Mouse (Mus musculus): ENCODE results near the gene Btg2. TPM values are rescaled to one million over a fixed set of nuclear protein-coding genes. Genes with fewer than 3 reads are reported as not detected.

Gene Btg2
- polyA plus RNA-seq, 1 experiment from 2014 or later, result 49.0 TPM

DNA sequence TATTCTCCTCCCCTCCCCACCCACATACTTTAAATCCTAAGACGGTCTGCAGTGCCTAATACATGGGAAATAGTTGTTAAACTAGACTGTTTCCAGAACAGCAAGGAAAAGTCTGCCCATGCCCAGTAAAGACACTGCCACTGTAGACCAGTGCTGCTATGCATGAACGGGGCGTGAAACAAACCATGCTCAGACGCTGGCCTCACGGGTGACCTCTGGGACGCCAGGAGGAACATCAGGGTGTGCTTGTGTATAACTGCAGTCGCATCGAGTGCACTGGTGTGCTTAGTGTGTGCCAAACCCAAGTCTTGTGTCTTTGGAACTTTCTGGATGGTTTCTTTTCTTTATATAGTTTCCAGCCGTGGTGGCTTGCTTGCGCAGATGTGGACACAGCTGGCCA is 4.3 kb downstream of the Btg2 start:
- no peaks in the 10 kb centered on the region for H3K9me3 ChIP-seq
- H3K4me2 ChIP-seq, result peak overlapping the region; percentile 66
- H3K4me1 ChIP-seq (replicated peaks), result peaks cover 90% of the 10 kb centered on the region
- H3K4me3 ChIP-seq, result peak overlapping the region; percentile 78; the same call in 1 of the 2 replicates
- no peak for ATAC-seq (ENCODE audit: low read depth)
- H3K27me3 ChIP-seq, result no peaks in the 10 kb centered on the region
- 0 out of 2 replicates have a peak overlapping the region, but pooled peaks have one; percentile 92 for H3K9ac ChIP-seq
- peak overlapping the region; percentile 85; the same call in 1 of the 2 replicates for H3K27ac ChIP-seq (replicated peaks)
- WGBS, result 69% methylated on average over 10 of the region's 10 CpGs
- 0 out of 2 replicates have a peak, but pooled peaks cover 13% of the 10 kb centered on the region for H3K36me3 ChIP-seq

GRCm38 (mm10) chr1:134074184-134074583 is 4.7 kb downstream of the Btg2 start:
- ATAC-seq (ENCODE audit: low read depth), result no peak
- H3K4me1 ChIP-seq (replicated peaks), result peaks cover 87% of the 10 kb centered on the region
- H3K9ac ChIP-seq, result no peak overlapping the region
- no peaks in the 10 kb centered on the region for H3K27me3 ChIP-seq
- H3K9me3 ChIP-seq, result no peaks in the 10 kb centered on the region
- H3K27ac ChIP-seq (replicated peaks), result peak overlapping the region; percentile 85; the same call in 1 of the 2 replicates
- 0 out of 2 replicates have a peak, but pooled peaks cover 13% of the 10 kb centered on the region for H3K36me3 ChIP-seq
- WGBS, result 31% methylated on average over 3 of the region's 3 CpGs
- H3K4me2 ChIP-seq, result no peak overlapping the region; the same call in 1 of the 2 replicates
- no peak overlapping the region; the same call in 1 of the 2 replicates for H3K4me3 ChIP-seq

GRCm38 (mm10) chr1:134073658-134074057 is 5.3 kb downstream of the Btg2 start:
- 0 out of 2 replicates have a peak, but pooled peaks cover 13% of the 10 kb centered on the region for H3K36me3 ChIP-seq
- H3K4me2 ChIP-seq, result no peak overlapping the region
- ATAC-seq (ENCODE audit: low read depth), result no peak
- H3K27me3 ChIP-seq, result no peaks in the 10 kb centered on the region
- 69% methylated on average over 1 of the region's 1 CpGs for WGBS
- H3K4me3 ChIP-seq, result no peak overlapping the region
- H3K9ac ChIP-seq, result no peak overlapping the region
- H3K9me3 ChIP-seq, result no peaks in the 10 kb centered on the region
- peaks cover 87% of the 10 kb centered on the region for H3K4me1 ChIP-seq (replicated peaks)
- H3K27ac ChIP-seq (replicated peaks), result no peak overlapping the region

- WGBS, result 58% methylated on average over 6 of the region's 6 CpGs
- no peaks in the 10 kb centered on the region for H3K27me3 ChIP-seq
- H3K4me1 ChIP-seq (replicated peaks), result peaks cover 84% of the 10 kb centered on the region
- no peak overlapping the region for H3K9ac ChIP-seq
- no peak overlapping the region for H3K4me2 ChIP-seq
- ATAC-seq (ENCODE audit: low read depth), result no peak
- peak overlapping the region; percentile 84 for H3K27ac ChIP-seq (replicated peaks)
- 0 out of 2 replicates have a peak, but pooled peaks cover 13% of the 10 kb centered on the region for H3K36me3 ChIP-seq
- no peaks in the 10 kb centered on the region for H3K9me3 ChIP-seq
- no peak overlapping the region for H3K4me3 ChIP-seq
Measured at GRCm38 (mm10) chr1:134073061-134073564, 5.8 kb downstream of the Btg2 start.

GRCm38 (mm10) chr1:134071411-134072018 is 7.4 kb downstream of the Btg2 start:
- Histone ChIP-seq H3K36me3 (0 out of 2 replicates have a peak, but pooled peaks cover 9% of the 10 kb centered on the region), H3K9me3 (no peaks in the 10 kb centered on the region), H3K4me2 (no peak overlapping the region), H3K27ac (replicated peaks) (peak overlapping the region; percentile 84), H3K9ac (0 out of 2 replicates have a peak overlapping the region, but pooled peaks have one; percentile 23), H3K4me3 (no peak overlapping the region), H3K4me1 (replicated peaks) (peaks cover 84% of the 10 kb centered on the region), H3K27me3 (no peaks in the 10 kb centered on the region)
- ATAC-seq (ENCODE audit: low read depth), result peak; percentile 34
- 18% methylated on average over 10 of the region's 10 CpGs for WGBS

DNA sequence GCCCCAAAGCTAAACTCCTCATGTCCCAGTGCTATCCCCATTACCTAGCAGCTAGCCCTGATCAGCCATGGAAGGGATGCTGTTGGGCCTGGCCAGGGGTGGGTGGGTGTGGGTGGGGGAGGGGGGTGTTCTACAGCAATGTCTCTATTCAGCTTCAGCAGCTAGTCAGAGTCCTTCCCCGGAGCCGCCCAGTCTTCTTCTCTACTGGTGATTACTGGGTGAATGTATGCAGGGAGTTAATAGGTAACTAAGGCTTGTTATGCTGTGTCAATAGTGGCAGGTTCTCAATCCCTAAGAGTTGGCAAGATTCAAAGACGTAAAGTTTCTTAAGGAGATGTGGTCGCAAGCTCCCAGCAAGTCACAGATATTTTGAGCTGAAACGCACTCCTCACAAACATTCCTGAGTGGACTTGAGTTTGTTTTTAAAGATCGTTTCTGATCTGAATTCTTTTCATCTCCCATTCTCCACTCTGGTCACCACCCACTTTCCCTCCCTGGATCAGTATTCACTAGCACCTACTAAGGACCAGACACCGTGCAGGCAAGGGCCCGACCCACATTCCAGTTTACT is 8.7 kb downstream of the Btg2 start:
- Histone ChIP-seq H3K4me3 (no peak overlapping the region), H3K27me3 (no peaks in the 10 kb centered on the region), H3K4me1 (replicated peaks) (peaks cover 83% of the 10 kb centered on the region), H3K4me2 (no peak overlapping the region), H3K9ac (no peak overlapping the region), H3K27ac (replicated peaks) (peak overlapping the region; percentile 84), H3K36me3 (0 out of 2 replicates have a peak, but pooled peaks cover 6% of the 10 kb centered on the region), H3K9me3 (no peaks in the 10 kb centered on the region)
- ATAC-seq (ENCODE audit: low read depth), result no peak
- whole genome bisulfite sequencing, result 38% methylated on average over 8 of the region's 8 CpGs

DNA sequence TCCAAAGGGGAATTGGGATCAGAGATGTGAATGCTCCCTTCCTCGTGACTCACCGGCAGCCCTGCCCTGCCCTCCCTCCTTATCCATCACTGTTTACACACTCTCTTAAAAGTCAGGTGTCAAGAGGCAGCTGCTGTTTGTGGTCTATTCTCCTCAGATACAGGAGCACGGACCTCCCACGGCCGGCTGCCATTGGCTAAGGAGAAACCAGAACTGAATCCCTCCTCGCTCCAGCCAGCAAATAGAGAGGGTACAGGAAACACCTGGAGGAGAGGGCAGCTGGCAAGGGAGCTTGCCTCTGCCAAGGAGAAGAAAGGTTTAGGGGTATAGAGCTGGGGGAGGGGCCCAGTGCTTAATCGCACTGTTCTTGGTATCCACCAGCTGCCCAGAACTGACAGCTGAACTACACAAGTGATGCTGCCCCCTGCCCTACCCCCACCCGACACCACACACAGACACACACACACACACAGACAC is 11.7 kb downstream of the Btg2 start:
- 10% methylated on average over 8 of the region's 8 CpGs for WGBS
- Histone ChIP-seq H3K36me3 (no peaks in the 10 kb centered on the region), H3K27me3 (no peaks in the 10 kb centered on the region), H3K4me1 (replicated peaks) (peaks cover 84% of the 10 kb centered on the region), H3K9ac (no peak overlapping the region), H3K4me3 (no peak overlapping the region), H3K9me3 (no peaks in the 10 kb centered on the region), H3K4me2 (no peak overlapping the region), H3K27ac (replicated peaks) (peak overlapping the region; percentile 61)
- no peak for ATAC-seq (ENCODE audit: low read depth)

DNA sequence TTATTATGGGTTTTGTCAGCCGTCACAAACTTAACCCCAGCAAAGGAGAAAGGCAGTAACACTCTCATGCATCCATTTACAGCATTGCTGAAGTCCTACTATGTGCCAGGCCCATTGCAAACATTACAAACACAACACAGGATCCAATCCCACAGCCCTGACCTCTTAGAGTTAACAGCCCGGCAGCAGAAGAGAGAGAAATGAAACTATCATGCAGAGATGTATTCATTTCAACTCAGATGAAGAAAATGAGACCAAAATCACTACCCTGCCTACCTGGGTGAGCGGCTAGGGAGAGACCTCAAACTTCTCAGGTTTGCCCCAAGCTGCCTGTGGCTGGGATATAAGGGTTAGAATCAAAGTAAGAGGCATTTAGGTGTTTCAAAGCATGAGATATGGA is 12.4 kb downstream of the Btg2 start:
- WGBS, result 54% methylated on average over 3 of the region's 3 CpGs
- Histone ChIP-seq H3K27ac (replicated peaks) (peak overlapping the region; percentile 61), H3K27me3 (no peaks in the 10 kb centered on the region), H3K4me3 (no peak overlapping the region), H3K9ac (0 out of 2 replicates have a peak overlapping the region, but pooled peaks have one; percentile 23), H3K4me2 (no peak overlapping the region), H3K36me3 (no peaks in the 10 kb centered on the region), H3K9me3 (no peaks in the 10 kb centered on the region), H3K4me1 (replicated peaks) (peaks cover 86% of the 10 kb centered on the region)
- no peak for ATAC-seq (ENCODE audit: low read depth)

GRCm38 (mm10) chr1:134065241-134065809 is 13.6 kb downstream of the Btg2 start:
- Histone ChIP-seq H3K36me3 (no peaks in the 10 kb centered on the region), H3K27me3 (no peaks in the 10 kb centered on the region), H3K27ac (replicated peaks) (peak overlapping the region; percentile 97), H3K9me3 (no peaks in the 10 kb centered on the region), H3K4me1 (replicated peaks) (peaks cover 85% of the 10 kb centered on the region), H3K9ac (no peak overlapping the region), H3K4me2 (no peak overlapping the region), H3K4me3 (no peak overlapping the region)
- WGBS, result 66% methylated on average over 4 of the region's 4 CpGs
- ATAC-seq (ENCODE audit: low read depth), result no peak

DNA sequence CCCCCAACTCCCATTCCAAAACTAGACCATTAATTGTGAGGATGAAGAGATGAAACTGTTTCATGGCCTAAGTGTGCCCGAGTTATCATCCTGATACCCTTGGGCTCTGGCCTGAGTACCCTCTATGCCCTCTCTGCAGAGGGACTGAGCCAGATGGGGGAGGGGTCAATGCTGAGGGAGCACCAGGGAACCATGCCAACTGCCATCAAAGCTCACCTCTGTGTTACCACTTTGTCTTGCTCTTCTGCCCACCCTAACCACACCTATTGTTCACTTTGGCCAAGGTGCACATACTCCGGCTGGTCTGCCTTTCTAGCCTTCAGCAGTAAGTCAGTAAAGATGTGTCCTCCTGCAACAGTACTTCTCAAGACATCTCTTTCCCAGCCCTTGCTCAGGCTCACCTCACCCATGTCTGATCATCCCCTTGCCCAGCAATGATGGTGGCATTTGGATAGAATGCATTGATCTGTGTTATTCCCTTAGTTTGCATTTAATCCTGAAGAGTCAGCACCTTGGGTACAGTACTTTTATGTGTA is 14.6 kb downstream of the Btg2 start:
- Histone ChIP-seq H3K4me1 (replicated peaks) (peaks cover 83% of the 10 kb centered on the region), H3K27me3 (no peaks in the 10 kb centered on the region), H3K4me2 (peak overlapping the region; percentile 77), H3K36me3 (no peaks in the 10 kb centered on the region), H3K4me3 (no peak overlapping the region), H3K9me3 (no peaks in the 10 kb centered on the region), H3K9ac (peak overlapping the region; percentile 61; the same call in 1 of the 2 replicates), H3K27ac (replicated peaks) (peak overlapping the region; percentile 97)
- WGBS, result 75% methylated on average over 2 of the region's 2 CpGs
- ATAC-seq (ENCODE audit: low read depth), result no peak

GRCm38 (mm10) chr1:134063773-134064125 is 15.2 kb downstream of the Btg2 start:
- Histone ChIP-seq H3K27ac (replicated peaks) (peak overlapping the region; percentile 97), H3K4me1 (replicated peaks) (peaks cover 83% of the 10 kb centered on the region), H3K9me3 (no peaks in the 10 kb centered on the region), H3K9ac (peak overlapping the region; percentile 61), H3K27me3 (no peaks in the 10 kb centered on the region), H3K36me3 (no peaks in the 10 kb centered on the region), H3K4me3 (no peak overlapping the region), H3K4me2 (peak overlapping the region; percentile 77)
- 5% methylated on average over 9 of the region's 9 CpGs for WGBS
- ATAC-seq (ENCODE audit: low read depth), result no peak
